Mouse (Mus musculus): ENCODE results near the gene Ahnak. TPM values are rescaled to one million over a fixed set of nuclear protein-coding genes. Genes with fewer than 3 reads are reported as not detected.
"Not testable (repeated sequence)": the region's sequence is repeated elsewhere in the genome, so short reads cannot be mapped to it uniquely, and the experiment has no call there.

Gene Ahnak
- polyA plus RNA-seq, 1 experiment: 14.7 TPM

DNA sequence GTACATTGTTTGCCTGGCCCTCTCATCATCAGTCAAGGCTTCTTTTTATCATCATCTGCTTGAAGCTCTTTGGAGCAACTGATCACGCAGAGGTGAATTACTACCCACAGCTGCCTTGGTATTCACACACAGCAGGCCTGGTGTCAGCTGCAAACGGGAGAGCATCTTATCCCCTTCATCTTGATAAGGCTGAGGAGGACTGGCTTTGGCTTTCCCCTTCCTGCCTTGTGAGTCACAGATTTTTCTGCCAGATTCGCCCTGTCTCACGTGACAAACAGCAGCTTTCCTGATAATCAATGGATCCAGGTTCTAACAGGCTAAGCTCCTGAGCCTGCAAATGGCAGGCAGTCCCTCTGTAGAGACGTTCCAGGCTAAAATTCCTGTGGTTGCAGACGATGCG is 90.8 kb downstream of the Ahnak start:
- TF ChIP-seq POLR2A (IDR thresholded peaks at IDR 0.05; ENCODE audit: low read depth, low read length): no peak
- TF ChIP-seq CTCF (IDR thresholded peaks at IDR 0.05; ENCODE audit: extremely low read depth, insufficient read length, insufficient replicate concordance, low read depth, low read length): no peak
- 39% methylated on average over 7 of the region's 7 CpGs for WGBS

DNA sequence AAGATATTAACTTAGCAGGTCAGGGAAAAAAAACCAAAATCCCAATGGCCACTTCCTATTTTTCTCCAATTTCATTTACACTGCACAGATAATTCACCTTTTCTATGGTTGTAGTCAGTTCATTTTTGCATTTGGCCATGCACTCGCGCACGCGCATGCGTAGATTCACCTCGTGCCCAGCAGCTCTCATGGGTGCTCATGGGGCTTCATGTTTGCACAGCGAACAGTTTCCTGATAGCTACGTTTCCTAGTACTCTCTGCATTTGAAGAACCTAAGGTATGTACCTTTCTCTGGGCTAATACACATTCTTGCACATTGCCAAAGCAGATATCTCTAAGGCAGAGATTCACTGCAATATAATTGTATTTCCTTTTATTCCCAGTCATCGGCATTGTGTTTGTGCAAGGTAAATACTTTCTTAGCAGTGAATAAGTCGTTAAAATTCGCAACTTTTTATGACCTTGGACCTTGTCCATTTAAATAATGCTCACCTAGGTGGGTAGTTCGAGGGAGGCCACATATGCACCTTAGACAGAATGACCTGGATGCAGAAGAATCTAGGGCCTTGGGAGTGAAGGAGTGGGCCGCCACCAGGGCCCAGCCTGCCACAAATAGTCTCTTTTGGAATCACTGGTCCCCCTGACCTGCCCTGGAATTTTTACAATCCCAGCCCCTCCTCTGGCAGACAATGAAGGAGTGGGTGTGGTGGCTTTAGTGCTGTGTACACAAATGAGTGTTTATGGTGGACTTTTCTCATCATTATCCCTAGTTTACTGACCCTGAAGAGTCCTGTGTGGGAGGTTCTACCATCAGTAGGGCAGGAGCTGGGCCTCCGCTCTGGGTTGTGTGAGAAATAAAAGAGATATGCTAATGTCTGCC is 92.5 kb downstream of the Ahnak start:
- TF ChIP-seq POLR2A (IDR thresholded peaks at IDR 0.05; ENCODE audit: low read depth, low read length): no peak
- no peak for TF ChIP-seq CTCF (IDR thresholded peaks at IDR 0.05; ENCODE audit: extremely low read depth, insufficient read length, insufficient replicate concordance, low read depth, low read length)
- no peak overlapping the region for H3K4me3 ChIP-seq (ENCODE audit: low read depth, low read length)
- H3K4me1 ChIP-seq (ENCODE audit: control insufficient read depth, insufficient read depth, insufficient read length, low read length): peaks cover 16% of the 10 kb centered on the region; the same call in 1 of the 2 replicates
- no peak overlapping the region for H3K27ac ChIP-seq (ENCODE audit: insufficient read depth, low read depth, low read length)
- H3K36me3 ChIP-seq (ENCODE audit: control insufficient read depth, insufficient read depth, low read length): no peaks in the 10 kb centered on the region
- 58% methylated on average over 14 of the region's 14 CpGs for WGBS
- no peaks in the 10 kb centered on the region for H3K27me3 ChIP-seq (ENCODE audit: control insufficient read depth, insufficient read depth, low read length)

More for the DNA sequence above, 90.8 kb downstream of the Ahnak start:
- peaks cover 19% of the 10 kb centered on the region; the same call in 1 of the 2 replicates for H3K4me1 ChIP-seq (ENCODE audit: control insufficient read depth, insufficient read depth, insufficient read length, low read length)
- no peaks in the 10 kb centered on the region for H3K27me3 ChIP-seq (ENCODE audit: control insufficient read depth, insufficient read depth, low read length)
- no peaks in the 10 kb centered on the region for H3K36me3 ChIP-seq (ENCODE audit: control insufficient read depth, insufficient read depth, low read length)
- no peak overlapping the region for H3K4me3 ChIP-seq (ENCODE audit: low read depth, low read length)
- H3K27ac ChIP-seq (ENCODE audit: insufficient read depth, low read depth, low read length): no peak overlapping the region

DNA sequence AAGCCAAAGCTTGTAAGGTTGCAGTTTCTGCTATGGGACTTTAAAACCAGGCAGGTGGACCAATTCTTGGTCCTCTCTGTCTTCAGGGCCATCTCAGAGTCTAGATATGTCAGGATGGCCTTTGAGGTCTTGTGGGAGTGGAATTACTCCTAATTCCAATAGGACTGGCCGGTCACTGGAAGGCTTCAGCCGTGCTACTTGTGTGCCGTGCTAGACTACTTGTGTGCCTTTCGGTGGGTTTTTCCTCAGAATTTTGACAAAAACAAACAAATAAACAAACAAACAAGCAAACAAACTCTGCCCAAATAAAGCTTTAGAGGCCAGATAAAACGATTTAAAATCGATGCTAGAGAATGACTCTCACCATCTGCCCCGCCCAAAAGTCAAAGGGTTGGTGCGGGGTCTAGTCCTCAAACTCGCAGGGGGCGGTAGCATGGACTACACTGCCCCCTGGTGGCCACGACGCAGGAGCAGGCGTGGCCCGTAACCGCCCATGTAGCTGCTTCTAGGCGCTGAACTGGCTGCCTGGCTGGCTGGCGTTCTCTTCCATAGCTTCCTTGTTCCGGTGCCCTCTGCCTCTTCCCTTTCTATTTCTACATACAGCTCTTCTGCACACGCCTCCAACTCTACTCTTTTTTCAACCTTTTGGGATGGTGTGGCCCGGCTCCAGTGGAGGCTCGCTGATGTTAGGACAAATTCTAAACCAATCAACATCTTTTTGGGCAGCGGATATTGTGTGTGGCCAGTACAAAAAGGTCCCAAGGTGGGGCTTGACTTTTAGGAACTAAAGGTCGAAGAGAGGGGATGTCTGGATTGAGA is 93.3 kb downstream of the Ahnak start:
- peak overlapping the region; percentile 31 for H3K4me3 ChIP-seq (ENCODE audit: low read depth, low read length)
- peaks cover 16% of the 10 kb centered on the region; the same call in 1 of the 2 replicates for H3K4me1 ChIP-seq (ENCODE audit: control insufficient read depth, insufficient read depth, insufficient read length, low read length)
- H3K36me3 ChIP-seq (ENCODE audit: control insufficient read depth, insufficient read depth, low read length): no peaks in the 10 kb centered on the region
- TF ChIP-seq POLR2A (IDR thresholded peaks at IDR 0.05; ENCODE audit: low read depth, low read length) (no peak), CTCF (IDR thresholded peaks at IDR 0.05; ENCODE audit: extremely low read depth, insufficient read length, insufficient replicate concordance, low read depth, low read length) (peak; percentile 99)
- H3K27me3 ChIP-seq (ENCODE audit: control insufficient read depth, insufficient read depth, low read length): no peaks in the 10 kb centered on the region
- WGBS: 12% methylated on average over 23 of the region's 23 CpGs
- H3K27ac ChIP-seq (ENCODE audit: insufficient read depth, low read depth, low read length): no peak overlapping the region

DNA sequence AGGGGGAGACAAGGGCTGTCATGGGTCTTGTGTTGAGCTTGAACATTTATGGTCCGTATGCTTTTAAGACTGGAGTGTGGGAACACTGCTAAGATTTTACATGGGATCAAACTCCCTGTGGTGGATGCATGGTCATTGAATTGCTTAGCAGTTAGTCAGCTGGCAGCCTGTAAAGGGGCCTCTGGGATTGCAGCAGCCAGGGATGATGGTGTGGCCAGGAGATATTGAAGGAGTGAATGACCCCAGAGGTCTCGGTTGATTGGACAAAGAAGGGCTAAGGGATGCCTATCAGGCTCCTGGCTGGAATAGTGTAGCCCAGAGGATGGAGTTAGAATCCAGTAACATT is 93.9 kb downstream of the Ahnak start:
- TF ChIP-seq POLR2A (IDR thresholded peaks at IDR 0.05; ENCODE audit: low read depth, low read length) (no peak), CTCF (IDR thresholded peaks at IDR 0.05; ENCODE audit: extremely low read depth, insufficient read length, insufficient replicate concordance, low read depth, low read length) (no peak)
- no peaks in the 10 kb centered on the region for H3K27me3 ChIP-seq (ENCODE audit: control insufficient read depth, insufficient read depth, low read length)
- peaks cover 14% of the 10 kb centered on the region; the same call in 1 of the 2 replicates for H3K4me1 ChIP-seq (ENCODE audit: control insufficient read depth, insufficient read depth, insufficient read length, low read length)
- no peak overlapping the region for H3K4me3 ChIP-seq (ENCODE audit: low read depth, low read length)
- 85% methylated on average over 2 of the region's 2 CpGs for WGBS
- H3K36me3 ChIP-seq (ENCODE audit: control insufficient read depth, insufficient read depth, low read length): no peaks in the 10 kb centered on the region
- no peak overlapping the region for H3K27ac ChIP-seq (ENCODE audit: insufficient read depth, low read depth, low read length)

DNA sequence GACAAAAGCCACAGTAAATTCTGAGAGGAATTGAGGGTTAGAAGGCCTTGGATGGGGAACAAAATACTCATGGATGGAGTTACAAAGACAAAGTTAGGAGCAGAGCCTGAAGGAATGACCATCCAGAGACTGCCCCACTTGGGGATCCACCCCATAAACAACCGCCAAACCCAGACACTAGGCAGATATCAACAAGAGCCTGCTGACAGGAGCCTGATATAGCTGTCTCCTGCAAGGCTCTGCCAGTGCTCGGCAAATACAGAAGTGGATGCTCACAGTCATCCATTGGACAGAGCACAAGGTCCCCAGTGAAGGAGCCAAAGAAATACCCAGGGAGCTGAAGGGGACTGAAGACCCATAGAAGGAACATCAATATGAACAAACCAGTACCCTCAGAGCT is 94.8 kb downstream of the Ahnak start:
- WGBS: 88% methylated on average over 2 of the region's 2 CpGs
- not testable (repeated sequence) for H3K27ac ChIP-seq (ENCODE audit: insufficient read depth, low read depth, low read length); H3K27me3 ChIP-seq (ENCODE audit: control insufficient read depth, insufficient read depth, low read length); H3K4me3 ChIP-seq (ENCODE audit: low read depth, low read length); H3K36me3 ChIP-seq (ENCODE audit: control insufficient read depth, insufficient read depth, low read length)
- H3K4me1 ChIP-seq (ENCODE audit: control insufficient read depth, insufficient read depth, insufficient read length, low read length): peaks cover 14% of the 10 kb centered on the region; the same call in 1 of the 2 replicates

DNA sequence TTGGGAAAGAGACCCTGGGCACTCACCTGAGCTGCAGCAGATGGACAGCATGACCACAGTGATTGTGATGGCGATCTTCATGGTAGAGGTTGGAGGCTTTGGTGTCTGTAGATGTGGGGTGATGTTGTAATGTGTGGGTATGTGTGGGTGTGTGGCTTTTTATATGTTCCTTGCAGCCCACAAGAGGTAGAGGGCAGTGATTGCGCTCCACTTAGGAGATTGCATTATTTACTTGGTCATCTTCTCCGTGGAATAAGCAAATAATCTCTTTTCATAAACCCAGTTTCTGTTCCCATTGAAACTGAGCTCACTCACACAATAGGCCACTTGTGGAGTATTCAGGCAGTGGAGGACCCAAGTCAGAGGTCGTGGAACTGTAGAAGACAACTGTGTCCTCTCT is 98.7 kb downstream of the Ahnak start, which contains the start of gene Scgb1a1:
Scgb1a1 (minus strand) TSS at position 138 of the 400 bp plus-strand sequence.
- 0 out of 2 replicates have a peak, but pooled peaks cover under 1% of the 10 kb centered on the region for H3K4me1 ChIP-seq (ENCODE audit: control insufficient read depth, insufficient read depth, insufficient read length, low read length)
- 64% methylated on average over 4 of the region's 4 CpGs for WGBS
- no peak within 1 kb of the TSS for H3K27ac ChIP-seq (ENCODE audit: insufficient read depth, low read depth, low read length)
- H3K27me3 ChIP-seq (ENCODE audit: control insufficient read depth, insufficient read depth, low read length): no peaks in the 10 kb centered on the region
- no peak within 1 kb of the TSS for H3K4me3 ChIP-seq (ENCODE audit: low read depth, low read length)
- TF ChIP-seq POLR2A (IDR thresholded peaks at IDR 0.05; ENCODE audit: low read depth, low read length) (no peak), CTCF (IDR thresholded peaks at IDR 0.05; ENCODE audit: extremely low read depth, insufficient read length, insufficient replicate concordance, low read depth, low read length) (no peak)
- H3K36me3 ChIP-seq (ENCODE audit: control insufficient read depth, insufficient read depth, low read length): no peaks in the 10 kb centered on the region

DNA sequence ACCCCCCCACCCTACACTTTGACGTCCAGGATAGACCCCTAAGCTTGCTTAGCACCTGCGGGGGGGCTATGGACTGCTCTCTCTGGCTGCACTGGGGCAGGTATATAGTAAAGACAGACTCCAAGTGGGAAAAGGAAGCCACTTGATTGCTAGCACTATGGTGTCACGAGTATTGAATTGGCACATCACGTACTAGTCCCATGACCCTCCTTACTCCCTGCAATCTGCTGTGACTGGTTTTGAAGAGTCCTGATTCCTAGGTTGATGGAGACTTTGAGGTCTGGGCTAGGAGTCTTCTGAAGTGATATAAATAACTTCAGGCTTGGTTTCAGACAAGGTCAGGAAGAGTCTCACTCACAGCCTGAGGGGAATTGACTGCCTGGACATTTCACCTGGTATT is 101.1 kb downstream of the Ahnak start:
- 65% methylated on average over 4 of the region's 4 CpGs for WGBS
- Histone ChIP-seq H3K27ac (ENCODE audit: insufficient read depth, low read depth, low read length) (no peak overlapping the region), H3K4me1 (ENCODE audit: control insufficient read depth, insufficient read depth, insufficient read length, low read length) (no peaks in the 10 kb centered on the region), H3K36me3 (ENCODE audit: control insufficient read depth, insufficient read depth, low read length) (no peaks in the 10 kb centered on the region), H3K4me3 (ENCODE audit: low read depth, low read length) (no peak overlapping the region), H3K27me3 (ENCODE audit: control insufficient read depth, insufficient read depth, low read length) (no peaks in the 10 kb centered on the region)
- TF ChIP-seq POLR2A (IDR thresholded peaks at IDR 0.05; ENCODE audit: low read depth, low read length) (no peak), CTCF (IDR thresholded peaks at IDR 0.05; ENCODE audit: extremely low read depth, insufficient read length, insufficient replicate concordance, low read depth, low read length) (no peak)
